Mouse (Mus musculus) T-helper 1 cell (primary cell): ENCODE measurements around the gene Gpd2.

ENCODE experiments used
- in situ Hi-C: fragments of 300-600 bp; cut with MboI, MseI; formaldehyde crosslinking; loops from one replicate; pipeline ENCODE4 v1.15.1; 2025; ENCODE audit warnings: high pct_unique_total_duplicates

The Gpd2 gene

GRCm38 (mm10) chr2:57384625-57385024 is 147.2 kb downstream of the Gpd2 start:
- in situ Hi-C loops, result no loop called here

DNA sequence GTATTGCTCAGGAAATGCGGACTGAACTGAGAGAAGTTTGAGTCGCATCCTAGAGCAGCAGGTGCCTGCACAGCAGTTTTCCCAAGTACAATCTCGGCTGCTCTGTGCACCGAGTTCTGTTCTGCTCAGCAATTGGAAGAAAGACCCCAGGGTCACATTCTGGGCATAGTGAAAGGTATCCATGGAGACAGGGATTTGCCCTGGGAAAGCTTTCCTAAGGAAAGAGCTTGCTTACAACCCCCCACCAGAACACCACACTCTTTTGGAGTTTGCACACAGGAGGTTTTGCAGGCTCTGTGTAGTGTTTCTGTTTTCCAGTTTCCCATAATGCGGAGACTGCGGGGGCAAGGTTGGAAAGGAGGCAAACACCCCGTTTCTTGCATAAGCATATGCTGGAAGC is 150.4 kb downstream of the Gpd2 start:
- in situ Hi-C loops, result no loop called here

- in situ Hi-C loops, result no loop called here
These were observed 157.6 kb downstream of the Gpd2 start for GRCm38 (mm10) chr2:57395071-57395470.

GRCm38 (mm10) chr2:57396061-57396460 is 158.6 kb downstream of the Gpd2 start:
- in situ Hi-C loops, result no loop called here

DNA sequence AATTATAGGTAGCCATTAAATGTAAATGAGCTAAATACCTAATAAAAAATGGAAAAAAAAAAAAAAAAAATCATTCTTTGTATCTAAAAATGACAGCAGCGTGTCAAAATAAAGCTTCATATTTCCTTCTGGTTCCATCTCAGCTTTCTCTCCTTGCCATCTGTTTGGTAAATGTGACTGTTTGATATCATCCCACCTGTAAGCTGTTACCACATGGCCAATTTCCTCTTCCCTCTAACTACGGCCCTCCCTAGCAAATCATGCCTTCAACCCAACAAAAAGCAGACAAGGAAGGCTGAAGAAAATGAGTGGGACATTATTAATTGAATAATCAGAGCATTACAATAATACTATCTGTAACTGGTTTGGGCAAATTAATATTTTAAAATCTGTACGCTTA is 160.3 kb downstream of the Gpd2 start:
- in situ Hi-C loops, result no loop called here

DNA sequence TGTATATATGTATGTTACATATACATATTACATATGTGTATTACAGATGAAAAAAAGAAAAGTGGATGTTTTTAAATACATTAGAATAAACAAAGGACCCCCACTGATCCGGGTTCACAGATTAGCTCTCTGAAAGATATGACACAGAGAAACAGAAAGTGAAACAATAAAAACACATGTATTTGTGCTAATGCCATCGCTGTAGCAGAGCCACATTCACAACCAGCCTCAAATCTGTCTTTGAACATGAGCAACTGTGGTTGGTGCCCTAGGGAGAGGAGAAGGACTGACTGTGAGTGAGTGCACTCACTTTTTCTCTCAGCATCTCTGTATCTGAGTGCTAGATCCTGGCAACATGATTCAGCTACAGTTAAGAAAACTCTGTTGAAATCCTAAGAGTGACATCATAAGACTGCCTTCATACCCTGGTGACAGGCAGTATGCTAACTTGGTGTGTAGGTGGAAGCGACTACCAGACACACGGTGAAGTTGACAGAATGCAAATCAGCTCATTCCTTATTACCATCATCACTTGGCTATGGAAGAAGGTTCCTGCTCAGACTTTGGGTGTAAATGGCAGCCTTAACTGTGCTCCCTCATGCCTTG is 170.1 kb downstream of the Gpd2 start:
- in situ Hi-C loops, result no loop called here

DNA sequence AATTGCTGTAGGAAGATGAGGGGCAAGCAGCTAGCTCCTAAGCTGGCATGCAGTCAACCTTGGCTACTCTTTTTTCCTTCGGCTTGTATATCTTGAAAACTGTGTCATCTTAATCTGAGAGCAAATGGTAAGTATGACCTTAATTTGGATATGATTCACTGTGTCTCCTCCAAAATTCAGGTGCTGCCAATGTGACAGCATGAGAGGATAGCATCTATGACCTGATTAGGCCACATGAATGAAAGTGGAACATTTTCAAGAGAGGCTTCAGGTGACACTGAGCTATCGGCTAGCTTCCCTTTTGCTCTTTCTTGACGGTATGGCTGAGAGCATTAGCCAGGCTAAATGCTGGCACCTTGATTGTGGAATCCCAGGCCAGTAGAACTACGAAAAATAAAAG is 171.0 kb downstream of the Gpd2 start:
- in situ Hi-C loops, result no loop called here

DNA sequence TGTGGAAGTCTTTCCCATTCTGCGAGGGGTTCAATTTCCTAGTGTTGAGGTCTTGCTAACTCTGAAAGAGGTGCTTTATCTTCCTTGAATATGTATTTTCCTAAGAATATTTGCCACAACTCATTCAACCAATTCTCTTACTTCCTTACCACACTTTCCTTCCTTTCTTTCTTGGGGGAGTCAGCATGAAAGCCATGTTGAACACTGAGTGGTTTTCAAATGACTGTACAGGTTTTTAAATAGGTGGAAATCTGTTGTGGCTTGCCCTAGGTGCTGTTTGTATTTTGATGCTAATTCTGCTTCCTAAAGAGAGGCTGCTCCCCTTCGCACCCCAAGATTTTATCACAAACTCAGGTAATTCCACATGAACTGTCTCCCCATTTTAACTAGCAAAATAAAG is 174.1 kb downstream of the Gpd2 start:
- in situ Hi-C loops, result no loop called here

- in situ Hi-C loops, result no loop called here
These were observed 177.2 kb downstream of the Gpd2 start for GRCm38 (mm10) chr2:57414550-57415160.

GRCm38 (mm10) chr2:57416711-57417110 is 179.3 kb downstream of the Gpd2 start:
- in situ Hi-C loops, result no loop called here
